Mouse (Mus musculus): ENCODE measurements at regions not wholly inside any gene's neighbourhood (a gene's known extent, or its start where the extent isn't known, plus 50 kb on each side); places are given as distances from the start of the nearest gene placed in this dataset.
"Not testable (repeated sequence)": the region's sequence is repeated elsewhere in the genome, so short reads cannot be mapped to it uniquely, and the experiment has no call there.

- no peak for TF ChIP-seq POLR2A (IDR thresholded peaks at IDR 0.05; ENCODE audit: borderline replicate concordance, extremely low read depth, insufficient read depth, insufficient read length)
- WGBS: 66% methylated on average over 10 of the region's 10 CpGs
- H3K4me2 ChIP-seq (replicated peaks; ENCODE audit: low read depth, low read length, severe bottlenecking): no peak overlapping the region
- ATAC-seq (ENCODE audit: low FRiP score, low read depth): no peak
- H3K27me3 ChIP-seq (ENCODE audit: control insufficient read depth, insufficient read depth, low read length): no peaks in the 10 kb centered on the region
- H3K4me1 ChIP-seq (ENCODE audit: control insufficient read depth, insufficient read depth, low read length): no peaks in the 10 kb centered on the region
- no peaks in the 10 kb centered on the region for H3K9me3 ChIP-seq (ENCODE audit: control insufficient read depth, low read length)
- no peak for DNase-seq (ENCODE audit: low spot score)
- no peaks in the 10 kb centered on the region for H3K36me3 ChIP-seq (ENCODE audit: control insufficient read depth, insufficient read depth, low read length)
- no peak overlapping the region for H3K27ac ChIP-seq (replicated peaks; ENCODE audit: low read depth, low read length)
- no peak overlapping the region for H3K4me3 ChIP-seq (replicated peaks; ENCODE audit: low read length)
- H3K9ac ChIP-seq (ENCODE audit: low read depth, low read length, severe bottlenecking): no peak overlapping the region
Measured at GRCm38 (mm10) chr12:49107415-49108148, 274.9 kb upstream of the Foxg1 start.

GRCm38 (mm10) chr12:49131093-49131492, 251.4 kb upstream of the Foxg1 start:
- H3K9me3 ChIP-seq (ENCODE audit: control insufficient read depth, low read length); DNase-seq (ENCODE audit: low spot score); H3K36me3 ChIP-seq (ENCODE audit: control insufficient read depth, insufficient read depth, low read length); H3K27ac ChIP-seq (replicated peaks; ENCODE audit: low read depth, low read length); H3K27me3 ChIP-seq (ENCODE audit: control insufficient read depth, insufficient read depth, low read length); H3K9ac ChIP-seq (ENCODE audit: low read depth, low read length, severe bottlenecking); ATAC-seq (ENCODE audit: low FRiP score, low read depth); H3K4me1 ChIP-seq (ENCODE audit: control insufficient read depth, insufficient read depth, low read length); H3K4me3 ChIP-seq (replicated peaks; ENCODE audit: low read length); H3K4me2 ChIP-seq (replicated peaks; ENCODE audit: low read depth, low read length, severe bottlenecking): not testable (repeated sequence)
- WGBS: 84% methylated on average over 4 of the region's 7 CpGs

GRCm38 (mm10) chr12:49170097-49170496, 212.4 kb upstream of the Foxg1 start:
- Histone ChIP-seq H3K36me3 (ENCODE audit: control insufficient read depth, insufficient read depth, low read length) (no peaks in the 10 kb centered on the region), H3K27ac (replicated peaks; ENCODE audit: low read depth, low read length) (no peak overlapping the region), H3K4me2 (replicated peaks; ENCODE audit: low read depth, low read length, severe bottlenecking) (no peak overlapping the region), H3K4me1 (ENCODE audit: control insufficient read depth, insufficient read depth, low read length) (no peaks in the 10 kb centered on the region), H3K9me3 (ENCODE audit: control insufficient read depth, low read length) (no peaks in the 10 kb centered on the region), H3K27me3 (ENCODE audit: control insufficient read depth, insufficient read depth, low read length) (no peaks in the 10 kb centered on the region), H3K9ac (ENCODE audit: low read depth, low read length, severe bottlenecking) (no peak overlapping the region), H3K4me3 (replicated peaks; ENCODE audit: low read length) (no peak overlapping the region)
- peak; percentile 3 for DNase-seq (ENCODE audit: low spot score)
- ATAC-seq (ENCODE audit: low FRiP score, low read depth): no peak
- no peak for TF ChIP-seq POLR2A (IDR thresholded peaks at IDR 0.05; ENCODE audit: borderline replicate concordance, extremely low read depth, insufficient read depth, insufficient read length)
- 56% methylated on average over 5 of the region's 5 CpGs for WGBS

- no peak for ATAC-seq (ENCODE audit: low FRiP score, low read depth)
- no peak overlapping the region for H3K4me3 ChIP-seq (replicated peaks; ENCODE audit: low read length)
- WGBS: 40% methylated on average over 1 of the region's 1 CpGs
- TF ChIP-seq POLR2A (IDR thresholded peaks at IDR 0.05; ENCODE audit: borderline replicate concordance, extremely low read depth, insufficient read depth, insufficient read length): no peak
- H3K9ac ChIP-seq (ENCODE audit: low read depth, low read length, severe bottlenecking): no peak overlapping the region
- H3K9me3 ChIP-seq (ENCODE audit: control insufficient read depth, low read length): no peaks in the 10 kb centered on the region
- H3K27ac ChIP-seq (replicated peaks; ENCODE audit: low read depth, low read length): no peak overlapping the region
- peak; percentile 47 for DNase-seq (ENCODE audit: low spot score)
- H3K27me3 ChIP-seq (ENCODE audit: control insufficient read depth, insufficient read depth, low read length): no peaks in the 10 kb centered on the region
- no peak overlapping the region for H3K4me2 ChIP-seq (replicated peaks; ENCODE audit: low read depth, low read length, severe bottlenecking)
- H3K4me1 ChIP-seq (ENCODE audit: control insufficient read depth, insufficient read depth, low read length): no peaks in the 10 kb centered on the region
- H3K36me3 ChIP-seq (ENCODE audit: control insufficient read depth, insufficient read depth, low read length): no peaks in the 10 kb centered on the region
Measured at GRCm38 (mm10) chr12:49171014-49171677, 211.3 kb upstream of the Foxg1 start.

GRCm38 (mm10) chr12:49191348-49191747, 191.1 kb upstream of the Foxg1 start:
- Histone ChIP-seq H3K27ac (replicated peaks; ENCODE audit: low read depth, low read length) (no peak overlapping the region), H3K4me3 (replicated peaks; ENCODE audit: low read length) (no peak overlapping the region), H3K36me3 (ENCODE audit: control insufficient read depth, insufficient read depth, low read length) (no peaks in the 10 kb centered on the region), H3K4me1 (ENCODE audit: control insufficient read depth, insufficient read depth, low read length) (no peaks in the 10 kb centered on the region), H3K27me3 (ENCODE audit: control insufficient read depth, insufficient read depth, low read length) (no peaks in the 10 kb centered on the region), H3K4me2 (replicated peaks; ENCODE audit: low read depth, low read length, severe bottlenecking) (no peak overlapping the region), H3K9me3 (ENCODE audit: control insufficient read depth, low read length) (no peaks in the 10 kb centered on the region), H3K9ac (ENCODE audit: low read depth, low read length, severe bottlenecking) (no peak overlapping the region)
- WGBS: 24% methylated on average over 2 of the region's 2 CpGs
- no peak for ATAC-seq (ENCODE audit: low FRiP score, low read depth)
- no peak for DNase-seq (ENCODE audit: low spot score)
- TF ChIP-seq POLR2A (IDR thresholded peaks at IDR 0.05; ENCODE audit: borderline replicate concordance, extremely low read depth, insufficient read depth, insufficient read length): no peak

Data from limb, embryonic 14.5 days (tissue).